Mouse (Mus musculus) activated CD4-positive, CD25-positive, alpha-beta regulatory T cell (primary cell): ENCODE data around the gene Flg. TPM values are rescaled to one million over a fixed set of nuclear protein-coding genes. Genes with fewer than 3 reads are reported as not detected.

Experiments
- polyA plus RNA-seq, 2 experiments: library from polyadenylated mRNA; unstranded; fragments of 100-300 nt; shearing (Covaris generic); gene quantifications; one replicate each; pipeline ENCODE4 v1.2.1; 2017

The Flg gene
- polyA plus RNA-seq = not detected

GRCm38 (mm10) chr3:93273223-93273622 is at the start of gene Flg:
Gene Flg, plus strand, starts transcription at chr3:93273523.

GRCm38 (mm10) chr3:93319449-93319848 is 46.1 kb downstream of the Flg start, which contains the start of gene Hrnr:
Gene Hrnr, plus strand, starts transcription at chr3:93319749.

Other genes starting within 250 kb of the Flg start
- gene Gm4858, start 204.7 kb upstream of the Flg start, polyA plus RNA-seq = 1 to 10 TPM in 1 of 2 experiments, not detected in 1; 1.6 TPM
- not detected for gene Crnn, start 128.7 kb upstream of the Flg start, polyA plus RNA-seq
- gene Flg2, start 76.2 kb upstream of the Flg start, polyA plus RNA-seq = under 1 TPM in 1 of 2 experiments, not detected in 1; 0.07 TPM
- not detected for gene Hrnr, start 46.2 kb downstream of the Flg start, polyA plus RNA-seq
- gene Rptn, start 120.2 kb downstream of the Flg start, polyA plus RNA-seq = under 1 TPM in 1 of 2 experiments, not detected in 1; 0.23 TPM
- under 1 TPM in 1 of 2 experiments, not detected in 1; 0.20 TPM for gene Tchh, start 168.8 kb downstream of the Flg start, polyA plus RNA-seq
- not detected for gene Tchhl1, start 195.2 kb downstream of the Flg start, polyA plus RNA-seq
- 1,000 to 10,000 TPM in 1 of 2 experiments, 100 to 1,000 TPM in 1; 475 to 1,419 TPM for gene S100a11, start 247.0 kb downstream of the Flg start, polyA plus RNA-seq